Mouse (Mus musculus): ENCODE measurements around the gene Slc6a8. TPM values are rescaled to one million over a fixed set of nuclear protein-coding genes. Genes with fewer than 3 reads are reported as not detected.

The Slc6a8 gene
- polyA plus RNA-seq, 1 experiment from 2014 or later = 11.8 TPM

DNA sequence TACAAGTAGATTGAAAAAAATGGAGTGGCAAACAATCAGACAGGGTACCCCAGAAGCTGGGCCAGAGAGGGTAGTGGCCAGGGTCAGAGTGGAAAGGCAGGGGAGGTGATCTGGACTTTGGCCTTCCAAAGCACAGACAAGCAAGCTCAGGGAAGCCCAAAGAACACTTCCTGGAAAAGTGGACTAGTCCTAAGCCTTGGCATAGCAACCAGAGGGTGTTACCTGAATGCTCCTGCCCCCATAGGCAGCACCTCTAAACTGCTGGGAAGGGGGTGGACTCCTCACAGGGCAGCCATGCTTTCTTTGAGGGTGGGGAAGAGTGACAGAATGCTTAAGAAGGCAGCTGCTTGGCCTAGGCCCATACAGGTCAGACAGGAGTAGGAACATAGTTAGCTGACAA lies 12.0 kb downstream of the Slc6a8 start:
- H3K9ac ChIP-seq (ENCODE audit: low read length) = no peak overlapping the region
- no peak overlapping the region for H3K4me3 ChIP-seq (ENCODE audit: control insufficient read depth in 1 of 2, insufficient read depth in 1 of 2, low read depth in 1 of 2, low read length in 2 of 2)
- peaks cover 4% of the 10 kb centered on the region in 2 experiments; a peak in 2 of 4 replicates for H3K4me1 ChIP-seq (ENCODE audit: control insufficient read depth in 2 of 2, insufficient read depth in 2 of 2, low read length in 2 of 2)
- H3K9me3 ChIP-seq (ENCODE audit: control insufficient read depth, low read length) = no peaks in the 10 kb centered on the region
- ATAC-seq (ENCODE audit: insufficient number of reproducible peaks, insufficient read depth, low FRiP score, low read depth) = no peak
- H3K27me3 ChIP-seq (ENCODE audit: control insufficient read depth, insufficient read depth, low read length) = no peaks in the 10 kb centered on the region
- peaks cover 71% of the 10 kb centered on the region for H3K36me3 ChIP-seq (ENCODE audit: control insufficient read depth, insufficient read depth, low read length)
- no peak overlapping the region for H3K4me2 ChIP-seq (ENCODE audit: low read length)
- H3K27ac ChIP-seq (replicated peaks in 1 of 2; ENCODE audit: control insufficient read depth in 1 of 2, insufficient read depth in 1 of 2, low read depth in 2 of 2, low read length in 2 of 2) = peak overlapping the region; percentile 91 to 92

DNA sequence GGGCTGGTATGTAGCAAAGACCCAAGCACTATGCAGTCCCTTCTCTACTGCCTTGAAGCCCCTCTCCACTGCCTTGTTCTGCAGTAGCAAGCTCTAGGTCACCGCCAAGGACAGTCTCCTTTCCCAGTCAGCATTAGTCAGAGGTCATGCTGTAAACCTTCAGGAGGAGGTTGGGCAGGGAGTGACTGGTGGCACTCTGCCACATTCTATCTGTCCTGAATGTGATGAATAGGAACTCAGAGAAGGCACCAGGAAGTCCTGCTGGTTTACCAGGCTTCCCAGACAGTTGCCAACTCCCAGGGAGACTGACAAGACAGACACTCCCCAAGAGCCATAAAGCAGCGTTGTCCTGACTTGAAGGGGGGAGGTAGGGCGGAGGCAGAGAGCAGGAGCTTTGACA lies 12.7 kb downstream of the Slc6a8 start:
- Histone ChIP-seq H3K4me1 (ENCODE audit: control insufficient read depth in 2 of 2, insufficient read depth in 2 of 2, low read length in 2 of 2) (peaks cover 4% of the 10 kb centered on the region in 2 experiments; a peak in 2 of 4 replicates), H3K9me3 (ENCODE audit: control insufficient read depth, low read length) (no peaks in the 10 kb centered on the region), H3K27me3 (ENCODE audit: control insufficient read depth, insufficient read depth, low read length) (no peaks in the 10 kb centered on the region), H3K4me3 (ENCODE audit: control insufficient read depth in 1 of 2, insufficient read depth in 1 of 2, low read depth in 1 of 2, low read length in 2 of 2) (no peak overlapping the region), H3K27ac (replicated peaks in 1 of 2; ENCODE audit: control insufficient read depth in 1 of 2, insufficient read depth in 1 of 2, low read depth in 2 of 2, low read length in 2 of 2) (peak overlapping the region; percentile 91 to 92), H3K36me3 (ENCODE audit: control insufficient read depth, insufficient read depth, low read length) (peaks cover 70% of the 10 kb centered on the region), H3K4me2 (ENCODE audit: low read length) (no peak overlapping the region), H3K9ac (ENCODE audit: low read length) (peak overlapping the region; percentile 46; the same call in 1 of the 2 replicates)
- peak; percentile 59 for ATAC-seq (ENCODE audit: insufficient number of reproducible peaks, insufficient read depth, low FRiP score, low read depth)
- 50% methylated on average over 3 of the region's 3 CpGs for WGBS

DNA sequence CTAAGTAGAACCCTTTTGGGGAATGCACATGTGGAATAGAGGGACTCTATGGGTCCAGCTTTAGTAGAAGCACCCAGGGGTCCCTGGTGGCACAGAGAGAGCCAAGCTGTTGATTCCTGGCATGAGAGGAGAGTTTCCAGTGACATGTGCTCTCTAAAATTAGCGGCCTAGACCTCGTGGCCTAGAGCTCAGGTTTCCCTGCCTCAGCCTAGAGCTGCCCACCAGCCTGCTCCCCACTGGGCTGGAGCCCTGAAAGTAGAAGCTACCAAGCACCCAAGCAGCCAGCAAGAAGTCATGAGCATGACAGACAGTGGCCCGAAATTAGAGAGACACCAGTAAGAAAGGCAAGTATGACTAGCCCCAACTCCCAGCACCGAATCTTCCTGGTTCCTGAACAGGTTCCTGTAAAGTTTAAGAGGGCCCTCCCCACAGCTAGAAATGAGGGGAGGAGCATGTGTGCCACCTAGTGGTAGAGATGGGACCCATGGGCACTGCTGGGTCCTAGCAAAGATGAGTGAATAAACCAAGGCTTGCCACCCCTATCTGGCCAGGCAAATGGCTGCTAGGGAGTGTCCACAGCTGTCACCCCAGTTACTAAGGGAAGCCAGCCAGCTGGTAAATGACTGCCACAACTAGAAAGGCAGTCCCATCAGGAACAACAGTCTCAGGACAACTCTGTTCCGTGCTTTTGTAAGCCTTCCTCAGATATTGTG lies 18.1 kb downstream of the Slc6a8 start:
- no peak for ATAC-seq (ENCODE audit: insufficient number of reproducible peaks, insufficient read depth, low FRiP score, low read depth)
- Histone ChIP-seq H3K4me2 (ENCODE audit: low read length) (no peak overlapping the region), H3K27me3 (ENCODE audit: control insufficient read depth, insufficient read depth, low read length) (no peaks in the 10 kb centered on the region), H3K9ac (ENCODE audit: low read length) (no peak overlapping the region), H3K9me3 (ENCODE audit: control insufficient read depth, low read length) (no peaks in the 10 kb centered on the region), H3K36me3 (ENCODE audit: control insufficient read depth, insufficient read depth, low read length) (peaks cover 52% of the 10 kb centered on the region), H3K4me1 (ENCODE audit: control insufficient read depth in 2 of 2, insufficient read depth in 2 of 2, low read length in 2 of 2) (peaks cover 0 to 3% of the 10 kb centered on the region in 2 experiments; a peak in 2 of 4 replicates), H3K4me3 (ENCODE audit: control insufficient read depth in 1 of 2, insufficient read depth in 1 of 2, low read depth in 1 of 2, low read length in 2 of 2) (no peak overlapping the region), H3K27ac (replicated peaks in 1 of 2; ENCODE audit: control insufficient read depth in 1 of 2, insufficient read depth in 1 of 2, low read depth in 2 of 2, low read length in 2 of 2) (0 out of 4 replicates have a peak overlapping the region, but pooled peaks of 1 of the 2 experiments have one; percentile 9)
- WGBS = 42% methylated on average over 5 of the region's 5 CpGs

DNA sequence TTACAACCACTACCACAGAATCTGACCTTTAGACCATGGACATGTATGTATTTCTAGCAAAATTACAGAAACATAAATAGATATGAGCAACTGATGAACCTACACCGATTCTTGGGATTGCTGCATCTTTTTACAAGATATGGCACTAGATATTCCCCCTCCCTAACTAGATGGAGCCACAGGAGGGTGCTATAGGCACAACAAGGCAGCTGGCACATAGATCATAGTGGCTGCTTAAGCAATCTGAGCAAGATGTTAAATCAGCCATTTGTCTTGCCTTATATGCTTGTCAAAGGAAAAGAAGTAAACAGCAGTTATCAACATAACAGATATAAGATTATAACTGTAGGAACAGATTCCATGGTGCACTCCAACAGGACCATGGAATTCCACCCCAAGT lies 27.5 kb downstream of the Slc6a8 start:
- WGBS = 77% methylated on average over 1 of the region's 1 CpGs
- no peaks in the 10 kb centered on the region for H3K9me3 ChIP-seq (ENCODE audit: control insufficient read depth, low read length)
- H3K9ac ChIP-seq (ENCODE audit: low read length) = no peak overlapping the region

DNA sequence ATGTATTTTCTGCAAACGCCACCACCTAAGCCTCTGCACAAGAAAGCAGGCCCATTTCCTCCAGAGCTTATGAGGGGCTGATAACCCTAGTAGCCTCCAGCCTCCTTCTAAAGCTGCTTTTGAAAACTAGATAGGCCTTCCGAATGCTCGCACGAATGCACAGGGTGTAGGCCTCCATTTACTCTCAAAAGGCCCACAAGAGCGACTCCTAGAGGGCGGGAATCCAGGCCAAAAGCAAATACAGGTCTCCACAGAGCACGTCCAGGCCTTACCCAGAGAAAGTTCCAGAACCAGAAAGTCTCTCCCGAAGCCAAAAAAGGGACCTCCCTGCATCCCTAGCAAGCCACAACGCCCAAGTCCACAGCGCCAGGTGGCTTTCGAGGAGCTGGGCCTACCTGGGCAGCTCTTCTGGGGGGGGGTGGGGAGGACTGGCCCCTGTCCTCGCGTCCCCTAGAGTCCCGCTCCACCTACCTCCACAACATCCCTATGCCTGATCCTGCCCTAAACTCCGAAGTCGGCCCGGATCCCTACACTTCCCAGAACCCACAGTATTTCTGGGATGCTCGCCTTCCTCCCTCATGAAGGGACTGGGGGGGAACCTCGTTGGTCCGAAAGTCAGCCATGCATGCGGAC lies 42.6 kb downstream of the Slc6a8 start:
- Histone ChIP-seq H3K4me3 (ENCODE audit: control insufficient read depth in 1 of 2, insufficient read depth in 1 of 2, low read depth in 1 of 2, low read length in 2 of 2) (peak overlapping the region; percentile 54 to 86), H3K27ac (replicated peaks in 1 of 2; ENCODE audit: control insufficient read depth in 1 of 2, insufficient read depth in 1 of 2, low read depth in 2 of 2, low read length in 2 of 2) (peak overlapping the region; percentile 75 to 78), H3K4me1 (ENCODE audit: control insufficient read depth in 2 of 2, insufficient read depth in 2 of 2, low read length in 2 of 2) (peaks cover 19 to 29% of the 10 kb centered on the region in 2 experiments), H3K36me3 (ENCODE audit: control insufficient read depth, insufficient read depth, low read length) (peaks cover 28% of the 10 kb centered on the region), H3K9me3 (ENCODE audit: control insufficient read depth, low read length) (no peaks in the 10 kb centered on the region), H3K9ac (ENCODE audit: low read length) (peak overlapping the region; percentile 79), H3K4me2 (ENCODE audit: low read length) (peak overlapping the region; percentile 74), H3K27me3 (ENCODE audit: control insufficient read depth, insufficient read depth, low read length) (no peaks in the 10 kb centered on the region)
- 21% methylated on average over 20 of the region's 21 CpGs for WGBS
- ATAC-seq (ENCODE audit: insufficient number of reproducible peaks, insufficient read depth, low FRiP score, low read depth) = 0 out of 2 replicates have a peak, but pooled peaks have one; percentile 4

More for the DNA sequence above, 27.5 kb downstream of the Slc6a8 start:
- H3K27me3 ChIP-seq (ENCODE audit: control insufficient read depth, insufficient read depth, low read length) = no peaks in the 10 kb centered on the region
- H3K4me3 ChIP-seq (ENCODE audit: control insufficient read depth in 1 of 2, insufficient read depth in 1 of 2, low read depth in 1 of 2, low read length in 2 of 2) = no peak overlapping the region
- no peak for ATAC-seq (ENCODE audit: insufficient number of reproducible peaks, insufficient read depth, low FRiP score, low read depth)
- H3K27ac ChIP-seq (replicated peaks in 1 of 2; ENCODE audit: control insufficient read depth in 1 of 2, insufficient read depth in 1 of 2, low read depth in 2 of 2, low read length in 2 of 2) = no peak overlapping the region
- H3K36me3 ChIP-seq (ENCODE audit: control insufficient read depth, insufficient read depth, low read length) = peaks cover 23% of the 10 kb centered on the region
- H3K4me1 ChIP-seq (ENCODE audit: control insufficient read depth in 2 of 2, insufficient read depth in 2 of 2, low read length in 2 of 2) = no peaks in the 10 kb centered on the region
- no peak overlapping the region for H3K4me2 ChIP-seq (ENCODE audit: low read length)

DNA sequence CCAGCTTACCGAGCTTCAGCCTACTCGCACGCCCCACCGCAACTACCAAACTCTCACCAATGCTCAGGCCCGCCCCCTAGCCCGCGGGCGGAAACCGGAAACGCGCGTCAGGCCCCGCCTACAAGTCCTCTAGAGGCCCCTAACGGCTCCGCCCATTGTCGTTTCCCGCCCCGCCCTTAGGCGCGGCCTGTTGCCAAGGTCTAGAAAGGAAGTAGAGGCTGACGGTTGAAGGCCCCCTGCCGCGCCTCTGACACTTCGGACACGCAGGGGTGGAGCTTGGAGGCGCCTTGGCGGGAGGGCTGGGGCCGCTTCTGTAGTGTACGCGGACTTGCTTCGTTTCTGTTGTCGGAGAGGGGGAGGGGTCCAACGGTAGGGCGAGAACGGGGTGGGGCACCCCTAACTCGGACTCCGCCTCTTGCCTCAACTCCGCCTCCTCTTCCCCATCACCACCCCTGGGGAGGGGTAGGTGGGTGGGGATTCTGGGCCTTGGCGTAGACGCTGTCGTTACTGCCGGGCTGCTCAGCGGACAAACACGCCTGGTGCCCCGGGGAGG lies 43.2 kb downstream of the Slc6a8 start, which contains the start of the genes Bcap31 and Abcd1:
Gene Bcap31, minus strand, starts transcription at position 67 of the 553 bp plus-strand sequence.
Gene Abcd1, plus strand, starts transcription at position 489 of the 553 bp plus-strand sequence.
- peaks cover 19 to 29% of the 10 kb centered on the region in 2 experiments for H3K4me1 ChIP-seq (ENCODE audit: control insufficient read depth in 2 of 2, insufficient read depth in 2 of 2, low read length in 2 of 2)
- peaks cover 22% of the 10 kb centered on the region for H3K36me3 ChIP-seq (ENCODE audit: control insufficient read depth, insufficient read depth, low read length)
- H3K9ac ChIP-seq (ENCODE audit: low read length) = peak within 1 kb of the TSS; percentile 79
- WGBS = 16% methylated on average over 42 of the region's 45 CpGs
- peak within 1 kb of the TSS; percentile 74 for H3K4me2 ChIP-seq (ENCODE audit: low read length)
- ATAC-seq (ENCODE audit: insufficient number of reproducible peaks, insufficient read depth, low FRiP score, low read depth) = peak; percentile 93
- peak within 1 kb of the TSS; percentile 78 to 80 for H3K27ac ChIP-seq (replicated peaks in 1 of 2; ENCODE audit: control insufficient read depth in 1 of 2, insufficient read depth in 1 of 2, low read depth in 2 of 2, low read length in 2 of 2)
- H3K27me3 ChIP-seq (ENCODE audit: control insufficient read depth, insufficient read depth, low read length) = no peaks in the 10 kb centered on the region
- peak within 1 kb of the TSS; percentile 54 to 86 for H3K4me3 ChIP-seq (ENCODE audit: control insufficient read depth in 1 of 2, insufficient read depth in 1 of 2, low read depth in 1 of 2, low read length in 2 of 2)
- H3K9me3 ChIP-seq (ENCODE audit: control insufficient read depth, low read length) = no peaks in the 10 kb centered on the region

DNA sequence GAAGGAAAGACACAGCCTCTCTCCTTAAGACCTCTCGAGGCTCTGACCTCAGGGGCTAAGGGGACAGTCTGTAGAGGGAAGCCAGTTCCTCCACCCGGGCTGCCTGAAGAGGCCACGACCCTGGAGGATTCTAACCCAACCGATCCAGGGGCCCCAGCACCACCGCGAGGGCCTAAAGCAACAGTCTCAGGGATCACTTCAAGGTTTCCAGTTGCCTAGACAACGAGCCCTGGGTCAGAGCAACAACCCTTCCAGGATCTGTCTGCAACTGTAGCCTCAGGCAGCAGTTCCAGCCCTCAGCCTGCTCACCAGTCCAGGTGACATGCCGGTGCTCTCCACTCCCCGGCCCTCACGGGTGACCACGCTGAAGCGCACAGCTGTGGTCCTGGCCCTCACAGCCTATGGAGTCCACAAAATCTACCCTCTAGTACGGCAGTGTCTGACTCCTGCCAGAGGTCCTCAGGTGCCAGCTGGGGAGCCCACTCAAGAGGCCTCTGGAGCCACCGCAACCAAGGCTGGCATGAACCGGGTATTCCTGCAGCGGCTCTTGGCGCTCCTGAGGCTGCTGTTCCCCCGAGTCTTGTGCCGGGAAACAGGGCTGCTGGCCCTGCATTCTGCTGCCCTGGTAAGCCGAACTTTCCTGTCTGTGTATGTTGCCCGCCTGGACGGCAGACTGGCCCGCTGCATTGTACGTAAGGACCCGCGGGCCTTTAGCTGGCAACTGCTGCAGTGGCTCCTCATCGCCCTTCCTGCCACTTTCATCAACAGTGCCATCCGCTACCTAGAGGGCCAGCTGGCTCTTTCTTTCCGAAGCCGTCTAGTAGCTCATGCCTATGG lies 44.0 kb downstream of the Slc6a8 start:
- Histone ChIP-seq H3K4me1 (ENCODE audit: control insufficient read depth in 2 of 2, insufficient read depth in 2 of 2, low read length in 2 of 2) (peaks cover 19 to 29% of the 10 kb centered on the region in 2 experiments), H3K27ac (replicated peaks in 1 of 2; ENCODE audit: control insufficient read depth in 1 of 2, insufficient read depth in 1 of 2, low read depth in 2 of 2, low read length in 2 of 2) (peak overlapping the region; percentile 78 to 80), H3K9me3 (ENCODE audit: control insufficient read depth, low read length) (no peaks in the 10 kb centered on the region), H3K9ac (ENCODE audit: low read length) (peak overlapping the region; percentile 79), H3K27me3 (ENCODE audit: control insufficient read depth, insufficient read depth, low read length) (no peaks in the 10 kb centered on the region), H3K4me3 (ENCODE audit: control insufficient read depth in 1 of 2, insufficient read depth in 1 of 2, low read depth in 1 of 2, low read length in 2 of 2) (peak overlapping the region; percentile 54 to 86), H3K4me2 (ENCODE audit: low read length) (peak overlapping the region; percentile 74), H3K36me3 (ENCODE audit: control insufficient read depth, insufficient read depth, low read length) (peaks cover 15% of the 10 kb centered on the region)
- WGBS = 31% methylated on average over 30 of the region's 30 CpGs
- ATAC-seq (ENCODE audit: insufficient number of reproducible peaks, insufficient read depth, low FRiP score, low read depth) = peak; percentile 7; the same call in 1 of the 2 replicates
